Mouse (Mus musculus): ENCODE data around the gene Ctcf. TPM values are rescaled to one million over a fixed set of nuclear protein-coding genes. Genes with fewer than 3 reads are reported as not detected.
A peak's percentile ranks its signal among the peaks of the same experiment; 100 is the strongest.

The Ctcf gene
- polyA plus RNA-seq, 1 experiment, result 77.0 TPM

DNA sequence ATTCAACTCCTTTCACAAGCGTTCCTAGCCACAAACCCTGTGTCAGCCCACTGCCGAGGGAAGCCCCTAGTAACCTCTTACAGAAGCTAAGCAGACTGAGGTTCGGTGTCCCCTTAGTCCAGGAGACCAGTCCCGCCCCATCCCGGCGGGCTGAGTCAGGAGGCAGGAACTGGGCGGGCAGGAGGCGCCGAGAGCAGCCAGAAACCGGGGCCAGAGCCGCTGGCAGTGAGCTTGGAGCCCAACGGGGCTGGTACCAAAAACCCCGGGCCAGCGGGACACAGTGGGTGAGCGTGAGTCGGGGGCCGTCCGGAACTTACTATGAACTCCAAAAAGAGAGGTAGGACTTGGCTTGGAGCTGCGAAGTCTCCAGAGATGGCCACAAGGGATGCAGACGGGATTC lies 23.3 kb upstream of the Ctcf start:
- 5% methylated on average over 20 of the region's 20 CpGs for WGBS
- peak overlapping the region; percentile 26 for H3K4me3 ChIP-seq (replicated peaks; ENCODE audit: control insufficient read depth, low read depth, low read length)
- H3K27ac ChIP-seq (ENCODE audit: control insufficient read depth, insufficient read depth, low read depth, low read length, poor library complexity), result no peak overlapping the region
- TF ChIP-seq POLR2A (IDR thresholded peaks at IDR 0.05; ENCODE audit: borderline replicate concordance, control insufficient read depth, low read depth, low read length) (no peak), CTCF (IDR thresholded peaks at IDR 0.05; ENCODE audit: control insufficient read depth, insufficient read depth, low read length) (no peak)
- peaks cover 4% of the 10 kb centered on the region; the same call in 1 of the 2 replicates for H3K4me1 ChIP-seq (ENCODE audit: control insufficient read depth, insufficient read depth, low read length)

DNA sequence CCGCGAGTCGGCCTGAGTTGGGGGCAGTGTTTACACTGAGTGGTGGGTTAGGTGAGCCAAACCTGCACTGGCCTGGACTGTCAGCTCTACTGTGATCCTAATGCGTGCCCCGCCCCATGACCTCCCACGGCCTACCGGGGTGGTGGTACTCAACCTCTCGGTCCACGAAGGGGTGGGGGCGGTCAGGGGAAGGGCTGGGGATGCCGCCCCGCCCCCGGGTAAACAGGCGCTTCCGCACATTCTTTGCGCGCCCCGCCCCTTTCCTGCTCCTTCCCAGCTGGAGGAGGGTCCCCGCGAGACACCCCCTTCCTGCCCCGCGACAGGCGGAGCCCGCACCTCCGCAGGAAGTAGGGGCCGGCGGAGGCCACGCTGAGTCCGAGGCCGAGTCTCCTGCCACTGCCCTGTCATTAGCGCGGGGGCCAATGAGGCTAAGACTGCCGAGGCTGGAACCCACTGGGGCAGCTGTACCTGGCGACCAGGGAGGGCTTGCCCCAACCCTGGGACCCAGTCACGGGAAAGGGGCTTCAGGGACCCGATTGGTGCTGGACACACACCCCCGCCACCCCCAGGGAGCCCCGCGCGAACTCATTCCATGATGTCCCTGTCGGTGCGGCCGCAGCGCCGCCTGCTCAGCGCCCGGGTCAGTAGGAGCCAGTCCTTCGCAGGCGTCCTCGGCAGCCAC lies 22.4 kb upstream of the Ctcf start:
- TF ChIP-seq POLR2A (IDR thresholded peaks at IDR 0.05; ENCODE audit: borderline replicate concordance, control insufficient read depth, low read depth, low read length), result peak; percentile 6; the same call in 1 of the 2 replicates
- TF ChIP-seq CTCF (IDR thresholded peaks at IDR 0.05; ENCODE audit: control insufficient read depth, insufficient read depth, low read length), result no peak
- H3K4me1 ChIP-seq (ENCODE audit: control insufficient read depth, insufficient read depth, low read length), result peaks cover 3% of the 10 kb centered on the region; the same call in 1 of the 2 replicates
- 19% methylated on average over 50 of the region's 50 CpGs for WGBS

DNA sequence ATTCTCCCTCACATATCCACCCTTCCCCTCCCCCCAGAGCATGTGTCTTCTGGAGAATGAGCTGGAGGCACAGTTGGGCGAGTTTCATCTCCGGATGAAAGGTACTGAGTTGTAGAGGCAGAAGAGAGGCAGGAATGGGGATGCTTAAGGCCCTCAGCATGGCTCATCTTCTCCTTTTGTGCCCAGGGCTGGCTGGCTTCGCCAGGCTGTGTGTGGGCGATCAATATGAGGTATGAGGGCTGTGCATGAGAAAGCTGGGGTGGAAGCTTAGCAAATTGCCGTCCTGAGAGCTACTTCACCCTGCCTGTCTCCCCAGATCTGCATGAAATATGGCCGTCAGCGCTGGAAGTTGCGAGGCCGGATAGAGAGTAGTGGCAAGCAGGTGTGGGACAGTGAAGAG lies 20.4 kb upstream of the Ctcf start:
- WGBS, result 86% methylated on average over 9 of the region's 9 CpGs
- H3K4me3 ChIP-seq (replicated peaks; ENCODE audit: control insufficient read depth, low read depth, low read length), result no peak overlapping the region
- no peaks in the 10 kb centered on the region; the same call in 1 of the 2 replicates for H3K4me1 ChIP-seq (ENCODE audit: control insufficient read depth, insufficient read depth, low read length)
- TF ChIP-seq POLR2A (IDR thresholded peaks at IDR 0.05; ENCODE audit: borderline replicate concordance, control insufficient read depth, low read depth, low read length), result no peak
- TF ChIP-seq CTCF (IDR thresholded peaks at IDR 0.05; ENCODE audit: control insufficient read depth, insufficient read depth, low read length), result no peak
- H3K27ac ChIP-seq (ENCODE audit: control insufficient read depth, insufficient read depth, low read depth, low read length, poor library complexity), result no peak overlapping the region

More for the DNA sequence above, 22.4 kb upstream of the Ctcf start:
- peak overlapping the region; percentile 24; the same call in 1 of the 2 replicates for H3K27ac ChIP-seq (ENCODE audit: control insufficient read depth, insufficient read depth, low read depth, low read length, poor library complexity)
- H3K4me3 ChIP-seq (replicated peaks; ENCODE audit: control insufficient read depth, low read depth, low read length), result peak overlapping the region; percentile 73

DNA sequence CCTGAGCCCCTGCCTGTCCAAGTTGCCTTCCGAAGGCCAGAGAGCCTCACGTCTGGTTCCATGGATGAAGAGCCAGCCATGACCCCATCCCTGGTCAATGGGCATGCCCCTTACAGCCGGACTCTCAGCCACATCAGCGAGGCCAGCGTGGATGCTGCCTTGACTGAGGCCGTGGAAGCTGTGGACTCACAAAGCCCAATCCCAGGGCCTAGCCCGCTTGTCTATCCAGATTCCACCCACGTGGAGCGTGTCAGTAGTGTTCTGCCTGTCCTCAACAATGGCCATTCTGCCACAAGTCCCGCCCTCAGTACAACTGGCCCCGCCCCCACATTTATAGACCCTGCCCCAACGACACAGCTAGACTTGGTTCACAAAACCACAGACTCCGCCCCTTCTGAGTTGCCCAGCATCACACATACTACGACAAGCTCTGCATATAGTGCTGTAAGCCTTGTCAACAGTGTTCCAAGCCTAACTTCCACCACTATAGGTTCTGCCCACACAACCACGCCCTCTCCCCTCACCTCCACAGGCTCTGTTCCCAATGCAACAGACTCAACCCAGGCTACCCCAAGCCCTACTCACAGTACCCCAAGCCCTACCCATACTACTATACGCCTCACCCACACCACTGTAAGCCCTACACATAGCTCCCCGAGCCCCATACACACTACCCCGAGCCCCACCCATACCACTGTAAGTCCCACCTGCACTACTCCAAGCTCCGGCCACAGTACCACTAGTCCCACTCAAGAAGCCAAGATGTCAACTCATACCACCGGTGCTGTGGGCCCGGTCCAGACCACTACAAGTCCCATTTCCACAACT lies 18.7 kb upstream of the Ctcf start:
- H3K27ac ChIP-seq (ENCODE audit: control insufficient read depth, insufficient read depth, low read depth, low read length, poor library complexity), result no peak overlapping the region
- H3K4me1 ChIP-seq (ENCODE audit: control insufficient read depth, insufficient read depth, low read length), result no peaks in the 10 kb centered on the region; the same call in 1 of the 2 replicates
- WGBS, result 73% methylated on average over 21 of the region's 21 CpGs
- H3K4me3 ChIP-seq (replicated peaks; ENCODE audit: control insufficient read depth, low read depth, low read length), result no peak overlapping the region
- no peak for TF ChIP-seq CTCF (IDR thresholded peaks at IDR 0.05; ENCODE audit: control insufficient read depth, insufficient read depth, low read length)

DNA sequence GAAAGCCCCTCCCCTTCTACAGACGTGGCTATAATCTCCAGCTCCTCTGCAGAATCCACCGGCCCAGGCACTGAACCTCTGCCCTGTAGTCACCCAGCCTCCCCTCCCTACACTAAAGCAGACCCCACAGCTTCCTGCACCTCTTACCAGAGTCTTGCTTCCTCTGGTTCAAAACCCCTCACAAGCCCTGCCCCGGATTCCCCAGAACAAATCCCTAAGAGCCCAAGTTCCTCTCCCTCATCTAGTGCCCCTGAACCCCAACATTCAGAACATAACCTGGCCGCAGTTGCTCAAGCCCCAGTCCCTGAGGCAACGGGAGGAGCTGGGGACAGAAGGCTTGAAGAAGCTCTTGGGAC lies 18.1 kb upstream of the Ctcf start:
- TF ChIP-seq POLR2A (IDR thresholded peaks at IDR 0.05; ENCODE audit: borderline replicate concordance, control insufficient read depth, low read depth, low read length) (no peak), CTCF (IDR thresholded peaks at IDR 0.05; ENCODE audit: control insufficient read depth, insufficient read depth, low read length) (no peak)
- no peaks in the 10 kb centered on the region for H3K4me1 ChIP-seq (ENCODE audit: control insufficient read depth, insufficient read depth, low read length)
- H3K4me3 ChIP-seq (replicated peaks; ENCODE audit: control insufficient read depth, low read depth, low read length), result no peak overlapping the region
- H3K27ac ChIP-seq (ENCODE audit: control insufficient read depth, insufficient read depth, low read depth, low read length, poor library complexity), result no peak overlapping the region
- 84% methylated on average over 5 of the region's 5 CpGs for WGBS

DNA sequence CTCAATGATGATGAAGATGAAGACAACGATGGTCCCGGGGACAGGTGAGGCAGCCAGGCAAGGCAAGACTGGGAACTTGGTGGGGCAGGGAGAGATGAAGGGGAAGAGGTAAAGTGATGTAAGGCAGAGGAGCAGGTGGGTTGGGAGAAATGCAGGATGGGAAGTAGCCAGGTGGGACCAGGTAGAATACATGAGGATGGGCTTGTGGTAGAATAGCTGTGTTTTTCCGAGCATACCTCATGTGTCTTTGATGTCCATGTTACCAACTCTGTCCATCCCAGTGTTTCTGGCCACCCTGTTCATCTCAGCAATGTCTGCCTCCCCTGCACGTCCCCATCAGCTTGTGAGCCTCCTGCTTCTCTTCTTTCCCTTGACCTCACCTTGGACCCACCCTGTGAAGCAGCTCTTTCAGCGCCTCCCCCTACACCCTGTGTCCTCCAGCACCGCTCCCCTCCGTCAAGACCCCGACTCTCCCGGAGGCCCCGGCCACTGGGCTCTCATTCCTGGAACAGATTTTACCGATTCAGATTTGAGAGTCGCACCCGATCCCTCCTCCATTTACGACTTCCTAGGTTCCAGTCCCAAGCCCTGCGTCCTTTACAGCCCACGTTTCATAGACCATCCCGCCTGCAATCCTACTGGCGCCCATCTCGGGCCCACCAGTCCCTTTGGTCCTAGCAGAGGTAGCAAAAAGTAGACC lies 17.3 kb upstream of the Ctcf start:
- Histone ChIP-seq H3K4me1 (ENCODE audit: control insufficient read depth, insufficient read depth, low read length) (no peaks in the 10 kb centered on the region), H3K4me3 (replicated peaks; ENCODE audit: control insufficient read depth, low read depth, low read length) (no peak overlapping the region), H3K27ac (ENCODE audit: control insufficient read depth, insufficient read depth, low read depth, low read length, poor library complexity) (no peak overlapping the region)
- 92% methylated on average over 19 of the region's 19 CpGs for WGBS
- TF ChIP-seq POLR2A (IDR thresholded peaks at IDR 0.05; ENCODE audit: borderline replicate concordance, control insufficient read depth, low read depth, low read length), result no peak
- TF ChIP-seq CTCF (IDR thresholded peaks at IDR 0.05; ENCODE audit: control insufficient read depth, insufficient read depth, low read length), result no peak

DNA sequence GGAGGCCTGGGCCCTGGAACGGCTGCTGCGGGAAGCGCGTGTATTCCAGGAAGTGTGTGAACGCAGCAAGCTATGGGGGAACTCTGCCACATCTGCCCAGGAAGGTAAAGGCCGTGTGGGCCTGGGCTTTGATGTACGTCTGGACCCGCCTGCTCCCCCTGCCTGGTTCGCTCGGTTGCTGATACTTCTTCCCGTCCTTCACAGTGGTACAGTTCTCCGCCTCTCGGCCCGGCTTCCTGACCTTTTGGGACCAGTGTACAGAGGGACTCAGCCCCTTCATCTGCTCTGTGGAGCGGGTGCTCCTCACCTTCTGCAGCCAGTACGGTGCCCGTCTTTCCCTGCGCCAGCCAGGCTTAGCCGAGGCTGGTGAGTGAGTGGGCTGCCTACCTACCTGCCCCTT lies 16.2 kb upstream of the Ctcf start:
- no peak overlapping the region for H3K4me3 ChIP-seq (replicated peaks; ENCODE audit: control insufficient read depth, low read depth, low read length)
- H3K4me1 ChIP-seq (ENCODE audit: control insufficient read depth, insufficient read depth, low read length), result peaks cover 3% of the 10 kb centered on the region
- H3K27ac ChIP-seq (ENCODE audit: control insufficient read depth, insufficient read depth, low read depth, low read length, poor library complexity), result no peak overlapping the region
- TF ChIP-seq CTCF (IDR thresholded peaks at IDR 0.05; ENCODE audit: control insufficient read depth, insufficient read depth, low read length) (no peak), POLR2A (IDR thresholded peaks at IDR 0.05; ENCODE audit: borderline replicate concordance, control insufficient read depth, low read depth, low read length) (no peak)
- 91% methylated on average over 19 of the region's 19 CpGs for WGBS
